Mouse (Mus musculus) MEL (cell line): ENCODE data around the gene Mtx1.

ENCODE experiments used
- CHD1 ChIP-seq: IDR thresholded peaks from 2 replicates; pipeline ENCODE4 v1.6.1; 2012; ENCODE audit warnings: low read depth, mild to moderate bottlenecking, inconsistent platforms, low read length, improper control_type of control experiment
- CTCF ChIP-seq, 3 experiments: IDR thresholded peaks in 2 of 3; conservative IDR thresholded peaks in 1 of 3; 2 replicates each; pipeline ENCODE4 v1.5.1; 2011 to 2012; ENCODE audit warnings: low read length in 3 of 3, low read depth in 2 of 3, mild to moderate bottlenecking in 2 of 3, improper control_type of control experiment in 1 of 3, inconsistent platforms in 1 of 3, mixed read lengths in 1 of 3, moderate library complexity in 1 of 3; ENCODE audit not compliant: control insufficient read depth in 1 of 3, insufficient read depth in 1 of 3, poor library complexity in 1 of 3, severe bottlenecking in 1 of 3
- MAFK ChIP-seq: IDR thresholded peaks from 2 replicates; pipeline ENCODE4 v1.6.1; 2011; ENCODE audit warnings: low read depth, mild to moderate bottlenecking, low read length, improper control_type of control experiment, borderline replicate concordance
- MAZ ChIP-seq: IDR thresholded peaks from 2 replicates; pipeline ENCODE4 v1.6.1; 2012; ENCODE audit warnings: low read depth, mild to moderate bottlenecking, inconsistent platforms, low read length, improper control_type of control experiment
- MYC ChIP-seq: IDR thresholded peaks from 2 replicates; pipeline ENCODE4 v1.6.1; 2011; ENCODE audit warnings: low read depth, mild to moderate bottlenecking, low read length, improper control_type of control experiment, moderate library complexity
- NRF1 ChIP-seq: IDR thresholded peaks from 2 replicates; pipeline ENCODE4 v1.6.1; 2014; ENCODE audit warnings: low read depth, mild to moderate bottlenecking, inconsistent platforms, low read length, improper control_type of control experiment, moderate library complexity; ENCODE audit not compliant: poor library complexity, insufficient read depth, severe bottlenecking
- POLR2AphosphoS5 ChIP-seq: IDR thresholded peaks from 2 replicates; pipeline ENCODE4 v1.6.1; 2012; ENCODE audit warnings: low read depth, borderline replicate concordance, mild to moderate bottlenecking, inconsistent platforms, low read length, moderate library complexity, mixed read lengths
- RAD21 ChIP-seq: IDR thresholded peaks from 2 replicates; pipeline ENCODE4 v1.6.1; 2011; ENCODE audit warnings: mild to moderate bottlenecking, low read depth, low read length, improper control_type of control experiment

GRCm38 (mm10) chr3:89159211-89159610 is 67.7 kb downstream of the Mtx1 start:
- TF ChIP-seq CHD1 (no peak), MAFK (no peak), NRF1 (no peak), CTCF (IDR thresholded peaks at IDR 0.05 in 2 of 3, conservative IDR thresholded peaks at IDR 0.05 in 1 of 3; ENCODE audit: control insufficient read depth in 1 of 3, insufficient read depth in 1 of 3, low read depth in 2 of 3, low read length in 3 of 3, poor library complexity in 1 of 3, severe bottlenecking in 1 of 3) (no peak), MYC (no peak), POLR2AphosphoS5 (no peak), RAD21 (no peak), MAZ (0 out of 2 replicates have a peak, but pooled peaks have one; percentile 34)
